Mouse (Mus musculus) testis, adult 2 months (tissue): Measurements from ENCODE around the gene Ndufaf3.

Experiments
- CTCF ChIP-seq: fragments of 200-500 bp; IDR thresholded peaks from 2 replicates; pipeline ENCODE4 v1.5.1; 2012; ENCODE audit warnings: low read depth, mild to moderate bottlenecking, inconsistent platforms, low read length, moderate library complexity; ENCODE audit not compliant: control insufficient read depth, insufficient read depth, insufficient replicate concordance
- POLR2A ChIP-seq: fragments of 200-500 bp; IDR thresholded peaks from 2 replicates; pipeline ENCODE4 v1.6.1; 2012; ENCODE audit warnings: low read depth, mild to moderate bottlenecking, inconsistent platforms, low read length, moderate library complexity; ENCODE audit not compliant: control insufficient read depth

- peak; percentile 31; the same call in 1 of the 2 replicates for TF ChIP-seq CTCF
- TF ChIP-seq POLR2A, result peak; percentile 92
Observed at GRCm38 (mm10) chr9:108560227-108560841, 6.9 kb downstream of the Ndufaf3 start, which contains the start of gene Impdh2.
